Mouse (Mus musculus) bone marrow, adult 2 months (tissue): ENCODE data around the gene Atf6b. TPM values are rescaled to one million over a fixed set of nuclear protein-coding genes. Genes with fewer than 3 reads are reported as not detected.

Experiments used
- H3K27ac ChIP-seq: fragments of 200-500 bp; 2 replicates; pipeline ENCODE4 v1.5.1; 2012; ENCODE audit warnings: low read depth, mild to moderate bottlenecking, control low read depth, inconsistent platforms, low read length; ENCODE audit not compliant: control insufficient read depth, poor library complexity, insufficient read depth
- H3K4me1 ChIP-seq: fragments of 200-500 bp; 2 replicates; pipeline ENCODE4 v1.6.1; 2011; ENCODE audit warnings: low read length; ENCODE audit not compliant: control insufficient read depth, insufficient read depth
- H3K4me3 ChIP-seq: fragments of 200-500 bp; replicated peaks from 2 replicates; pipeline ENCODE3; 2011; ENCODE audit warnings: mild to moderate bottlenecking, low read depth, low read length, control low read depth; ENCODE audit not compliant: control insufficient read depth
- CTCF ChIP-seq: fragments of 200-500 bp; IDR thresholded peaks from 2 replicates; pipeline ENCODE4 v1.5.1; 2011; ENCODE audit warnings: low read length, control low read depth; ENCODE audit not compliant: control insufficient read depth, insufficient read depth
- POLR2A ChIP-seq: fragments of 200-500 bp; IDR thresholded peaks from 2 replicates; pipeline ENCODE4 v1.6.1; 2011; ENCODE audit warnings: low read depth, mild to moderate bottlenecking, control low read depth, low read length, borderline replicate concordance; ENCODE audit not compliant: control insufficient read depth
- WGBS: fragments of 180-500 bp; shearing (Covaris S2); methylation state at CpG from one replicate; pipeline ENCODE4 v1.1.7; 2018; 5-methylcytosine and 5-hydroxymethylcytosine counted together
- polyA plus RNA-seq: library from polyadenylated mRNA; stranded (reverse); fragments of >200 nt; gene quantifications from 2 replicates; pipeline ENCODE4 v1.2.4, GENCODE M21; 2011; ENCODE audit warnings: low replicate concordance; ENCODE audit not compliant: missing spikeins, insufficient read depth, insufficient read length

Atf6b gene
- polyA plus RNA-seq, 1 experiment = 40.2 TPM

- H3K27ac ChIP-seq = 0 out of 2 replicates have a peak overlapping the region, but pooled peaks have one; percentile 50
- TF ChIP-seq CTCF (no peak), POLR2A (no peak)
Observed at GRCm38 (mm10) chr17:34640778-34641601, 6.0 kb upstream of the Atf6b start.

GRCm38 (mm10) chr17:34641945-34642344 lies 5.0 kb upstream of the Atf6b start:
- H3K4me1 ChIP-seq = peaks cover 7% of the 10 kb centered on the region
- no peak overlapping the region for H3K4me3 ChIP-seq
- 55% methylated on average over 3 of the region's 3 CpGs for WGBS
- H3K27ac ChIP-seq = no peak overlapping the region
- TF ChIP-seq POLR2A = no peak
- TF ChIP-seq CTCF = no peak

More at GRCm38 (mm10) chr17:34640778-34641601, 6.0 kb upstream of the Atf6b start:
- Histone ChIP-seq H3K4me3 (no peak overlapping the region), H3K4me1 (peaks cover 4% of the 10 kb centered on the region; the same call in 1 of the 2 replicates)
- 44% methylated on average over 11 of the region's 11 CpGs for WGBS

- no peak overlapping the region for H3K4me3 ChIP-seq
- TF ChIP-seq CTCF (no peak), POLR2A (no peak)
- H3K4me1 ChIP-seq = peaks cover 9% of the 10 kb centered on the region
- 89% methylated on average over 4 of the region's 4 CpGs for WGBS
- no peak overlapping the region for H3K27ac ChIP-seq
Observed at GRCm38 (mm10) chr17:34643379-34643778, 3.6 kb upstream of the Atf6b start.

- Histone ChIP-seq H3K27ac (no peak overlapping the region), H3K4me1 (peaks cover 7% of the 10 kb centered on the region)
- WGBS = 81% methylated on average over 10 of the region's 10 CpGs
Observed at GRCm38 (mm10) chr17:34643944-34644343, 3.0 kb upstream of the Atf6b start.

GRCm38 (mm10) chr17:34644608-34645007 lies 2.3 kb upstream of the Atf6b start, which contains the start of gene Fkbpl:
Gene Fkbpl (plus strand): TSS chr17:34644764.
- Histone ChIP-seq H3K4me1 (peaks cover 7% of the 10 kb centered on the region), H3K4me3 (peak within 1 kb of the TSS; percentile 71), H3K27ac (peak within 1 kb of the TSS; percentile 55)
- WGBS = 1% methylated on average over 16 of the region's 16 CpGs
- no peak for TF ChIP-seq CTCF

More at GRCm38 (mm10) chr17:34643944-34644343, 3.0 kb upstream of the Atf6b start:
- H3K4me3 ChIP-seq = no peak overlapping the region
- TF ChIP-seq CTCF (no peak), POLR2A (no peak)

GRCm38 (mm10) chr17:34645256-34645829 lies 1.6 kb upstream of the Atf6b start:
- WGBS = 66% methylated on average over 10 of the region's 10 CpGs
- H3K27ac ChIP-seq = no peak overlapping the region
- H3K4me1 ChIP-seq = peaks cover 7% of the 10 kb centered on the region
- peak overlapping the region; percentile 27 for H3K4me3 ChIP-seq
- TF ChIP-seq CTCF = no peak
- TF ChIP-seq POLR2A = no peak

GRCm38 (mm10) chr17:34645831-34646511 lies 975 bp upstream of the Atf6b start:
- no peak for TF ChIP-seq POLR2A
- TF ChIP-seq CTCF = no peak
- H3K27ac ChIP-seq = peak overlapping the region; percentile 45; the same call in 1 of the 2 replicates
- H3K4me3 ChIP-seq = peak overlapping the region; percentile 33

More at GRCm38 (mm10) chr17:34645831-34646511, 975 bp upstream of the Atf6b start:
- 48% methylated on average over 30 of the region's 30 CpGs for whole genome bisulfite sequencing
- peaks cover 7% of the 10 kb centered on the region for H3K4me1 ChIP-seq
